Mouse (Mus musculus) hindbrain, embryonic 14.5 days (tissue): Measurements from ENCODE around the gene Arl15. TPM values are rescaled to one million over a fixed set of nuclear protein-coding genes. Genes with fewer than 3 reads are reported as not detected.

Source experiments
- ATAC-seq: fragments of 200-750 bp; cut with Nextera tagmentation; 2 replicates; pipeline ENCODE4 v1.8.0; 2017; ENCODE audit warnings: moderate number of reproducible peaks, mild to moderate bottlenecking, moderate TSS enrichment, moderate library complexity; ENCODE audit not compliant: low FRiP score
- DNase-seq: peaks from one replicate; pipeline ENCODE4 v3.0.0-alpha.2; 2015; ENCODE audit warnings: low spot score
- H3K27ac ChIP-seq: fragments of 300-500 bp; sonication (generic); 2 replicates; pipeline ENCODE4 v1.5.1; 2014; ENCODE audit warnings: mild to moderate bottlenecking, moderate library complexity
- H3K27me3 ChIP-seq: fragments of 300-500 bp; sonication (generic); 2 replicates; pipeline ENCODE4 v1.6.1; 2014; ENCODE audit warnings: mild to moderate bottlenecking, low read length, mixed read lengths; ENCODE audit not compliant: control insufficient read depth, insufficient read depth
- H3K36me3 ChIP-seq: fragments of 300-500 bp; sonication (generic); replicated peaks from 2 replicates; pipeline ENCODE4 v1.6.1; 2014; ENCODE audit not compliant: control insufficient read depth, insufficient read depth
- H3K4me1 ChIP-seq: fragments of 300-500 bp; sonication (generic); replicated peaks from 2 replicates; pipeline ENCODE4 v1.6.1; 2014; ENCODE audit warnings: antibody characterized with exemption, low read length, mixed read lengths; ENCODE audit not compliant: control insufficient read depth, insufficient read depth
- H3K4me2 ChIP-seq: fragments of 300-500 bp; sonication (generic); replicated peaks from 2 replicates; pipeline ENCODE4 v1.6.1; 2014; ENCODE audit warnings: mild to moderate bottlenecking, moderate library complexity
- H3K4me3 ChIP-seq: fragments of 300-500 bp; sonication (generic); replicated peaks from 2 replicates; pipeline ENCODE4 v1.5.1; 2014; ENCODE audit warnings: mild to moderate bottlenecking, low read length
- H3K9ac ChIP-seq: fragments of 300-500 bp; sonication (generic); 2 replicates; pipeline ENCODE4 v1.6.1; 2014
- H3K9me3 ChIP-seq: fragments of 300-500 bp; sonication (generic); 2 replicates; pipeline ENCODE4 v1.6.1; 2016; ENCODE audit warnings: low read length; ENCODE audit not compliant: control insufficient read depth
- WGBS: fragments of 180-500 bp; shearing (Covaris S2); extraction: QIAGEN DNeasy Blood & Tissue Kit; methylation state at CpG from one replicate; pipeline ENCODE4 v1.1.7; 2014; 5-methylcytosine and 5-hydroxymethylcytosine counted together
- polyA plus RNA-seq: library from polyadenylated mRNA; unstranded; fragments of >200 nt; fragmentation: Nextera tagmentation; extraction: Ambion mirVana; gene quantifications from 2 replicates; pipeline ENCODE4 v1.2.1, GENCODE M21; 2014

Arl15 gene
- polyA plus RNA-seq, 1 experiment from 2014 or later = 19.0 TPM

- Histone ChIP-seq H3K36me3 (no peaks in the 10 kb centered on the region), H3K9ac (no peak overlapping the region), H3K4me3 (no peak overlapping the region), H3K4me1 (no peaks in the 10 kb centered on the region), H3K27me3 (no peaks in the 10 kb centered on the region), H3K9me3 (no peaks in the 10 kb centered on the region), H3K4me2 (no peak overlapping the region), H3K27ac (no peak overlapping the region)
- no peak for DNase-seq
- WGBS = 70% methylated on average over 13 of the region's 13 CpGs
- no peak for ATAC-seq
These were observed 77.5 kb downstream of the Arl15 start for GRCm38 (mm10) chr13:113871853-113872252.

- Histone ChIP-seq H3K36me3 (no peaks in the 10 kb centered on the region), H3K27me3 (no peaks in the 10 kb centered on the region), H3K27ac (no peak overlapping the region), H3K9ac (no peak overlapping the region), H3K4me3 (no peak overlapping the region), H3K4me2 (no peak overlapping the region), H3K9me3 (no peaks in the 10 kb centered on the region), H3K4me1 (peaks cover 23% of the 10 kb centered on the region)
- no peak for ATAC-seq
- no peak for DNase-seq
- 80% methylated on average over 4 of the region's 4 CpGs for WGBS
These were observed 81.4 kb downstream of the Arl15 start for GRCm38 (mm10) chr13:113875724-113876123.

- DNase-seq = peak; percentile 90
- Histone ChIP-seq H3K4me2 (no peak overlapping the region), H3K4me3 (no peak overlapping the region), H3K4me1 (peaks cover 32% of the 10 kb centered on the region), H3K27me3 (no peaks in the 10 kb centered on the region), H3K36me3 (no peaks in the 10 kb centered on the region), H3K9ac (no peak overlapping the region), H3K27ac (no peak overlapping the region), H3K9me3 (no peaks in the 10 kb centered on the region)
- ATAC-seq = peak; percentile 68; the same call in 1 of the 2 replicates
- WGBS = 10% methylated on average over 5 of the region's 5 CpGs
These were observed 83.1 kb downstream of the Arl15 start for GRCm38 (mm10) chr13:113877420-113877819.

DNA sequence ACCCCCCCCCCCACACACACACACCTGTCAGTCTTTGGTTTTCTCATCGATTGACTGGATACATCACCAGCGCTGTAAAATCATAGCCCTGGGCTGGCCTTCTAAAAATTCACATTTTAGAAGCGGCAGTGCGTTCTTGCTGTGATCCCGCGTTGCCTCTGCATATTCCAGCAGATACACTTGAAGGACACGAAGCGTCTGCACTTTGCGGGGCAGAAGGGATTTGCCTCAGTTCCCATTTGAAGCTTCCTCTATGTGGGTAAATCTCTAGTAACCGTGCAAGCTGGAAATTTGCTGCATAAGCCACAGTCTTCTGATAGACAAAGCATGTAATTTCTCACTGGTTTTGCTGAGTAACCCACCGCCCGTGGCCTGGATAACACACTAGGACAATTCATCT is 84.3 kb downstream of the Arl15 start:
- 45% methylated on average over 12 of the region's 12 CpGs for WGBS
- no peak overlapping the region for H3K27ac ChIP-seq
- H3K36me3 ChIP-seq = no peaks in the 10 kb centered on the region
- H3K4me2 ChIP-seq = no peak overlapping the region
- peaks cover 32% of the 10 kb centered on the region for H3K4me1 ChIP-seq
- H3K9me3 ChIP-seq = no peaks in the 10 kb centered on the region
- no peaks in the 10 kb centered on the region for H3K27me3 ChIP-seq
- ATAC-seq (no peak), DNase-seq (no peak)
- H3K9ac ChIP-seq = no peak overlapping the region
- H3K4me3 ChIP-seq = no peak overlapping the region

DNA sequence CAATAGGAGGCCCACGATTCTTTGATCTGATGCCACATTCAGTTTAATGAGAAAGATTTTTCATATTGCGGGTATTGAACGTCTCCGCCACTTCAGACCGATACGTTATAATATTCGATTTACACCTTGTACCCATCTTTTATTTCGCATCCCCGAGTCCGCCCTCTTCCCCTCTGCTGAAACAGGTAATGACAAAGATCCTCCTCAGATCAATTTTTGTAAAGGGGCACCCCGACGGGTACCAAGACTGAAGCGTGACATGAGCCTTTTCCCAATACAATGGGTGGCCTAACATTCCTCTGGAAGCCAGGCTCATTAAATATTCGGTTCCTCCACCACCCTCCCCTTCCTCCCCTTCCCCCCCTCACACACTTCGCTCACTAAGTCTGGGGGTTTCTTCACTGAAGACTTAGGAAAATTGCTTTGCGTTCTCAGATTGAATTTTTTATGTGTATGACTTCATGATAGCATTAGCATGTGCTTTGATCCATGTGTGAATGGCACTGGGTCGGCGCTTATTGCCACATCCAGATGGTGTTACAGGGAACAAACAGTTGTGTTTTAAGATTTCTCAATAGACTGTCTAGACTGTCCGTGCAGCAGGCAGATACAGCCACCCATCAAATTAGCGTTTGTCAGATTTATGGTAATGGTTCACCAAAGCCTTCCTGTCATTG is 85.5 kb downstream of the Arl15 start:
- Histone ChIP-seq H3K4me1 (peaks cover 32% of the 10 kb centered on the region), H3K27me3 (no peaks in the 10 kb centered on the region), H3K4me3 (no peak overlapping the region), H3K27ac (no peak overlapping the region), H3K9ac (no peak overlapping the region; the same call in 1 of the 2 replicates), H3K36me3 (no peaks in the 10 kb centered on the region), H3K4me2 (peak overlapping the region; percentile 29), H3K9me3 (no peaks in the 10 kb centered on the region)
- 16% methylated on average over 20 of the region's 20 CpGs for WGBS
- DNase-seq = no peak
- ATAC-seq = peak; percentile 64

DNA sequence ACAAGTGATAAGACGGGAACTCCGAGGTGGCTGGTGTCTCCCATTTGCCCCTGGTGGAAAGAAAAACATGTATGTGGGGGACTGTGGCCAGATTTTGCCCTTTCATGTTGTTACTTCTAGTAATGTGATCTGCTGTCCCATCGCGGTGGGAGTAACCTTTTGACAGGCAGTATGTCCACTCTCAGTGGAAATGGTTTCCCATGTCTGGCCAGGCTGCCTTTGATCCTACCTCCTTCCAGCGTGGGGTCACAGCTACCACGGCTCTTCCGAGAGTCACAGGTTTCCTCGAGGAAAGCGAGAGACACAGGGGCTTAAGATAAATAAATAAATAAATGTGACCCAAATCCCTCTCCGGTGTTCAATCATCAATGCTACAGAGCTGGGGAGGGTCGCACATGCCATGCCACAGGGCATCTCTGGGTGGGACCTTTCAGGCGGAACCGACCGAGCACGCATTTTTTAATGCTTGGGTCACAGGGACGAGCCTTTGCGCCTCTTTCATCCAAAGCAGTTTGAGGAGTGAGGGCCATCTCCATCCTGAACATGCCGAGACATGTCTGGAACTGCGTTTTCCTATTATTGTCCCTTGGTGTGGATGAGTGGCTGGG is 86.4 kb downstream of the Arl15 start:
- Histone ChIP-seq H3K9me3 (no peaks in the 10 kb centered on the region), H3K4me2 (peak overlapping the region; percentile 29), H3K36me3 (no peaks in the 10 kb centered on the region), H3K27ac (no peak overlapping the region), H3K4me1 (peaks cover 32% of the 10 kb centered on the region), H3K9ac (no peak overlapping the region), H3K27me3 (no peaks in the 10 kb centered on the region), H3K4me3 (no peak overlapping the region)
- WGBS = 16% methylated on average over 19 of the region's 19 CpGs
- no peak for ATAC-seq
- DNase-seq = no peak

DNA sequence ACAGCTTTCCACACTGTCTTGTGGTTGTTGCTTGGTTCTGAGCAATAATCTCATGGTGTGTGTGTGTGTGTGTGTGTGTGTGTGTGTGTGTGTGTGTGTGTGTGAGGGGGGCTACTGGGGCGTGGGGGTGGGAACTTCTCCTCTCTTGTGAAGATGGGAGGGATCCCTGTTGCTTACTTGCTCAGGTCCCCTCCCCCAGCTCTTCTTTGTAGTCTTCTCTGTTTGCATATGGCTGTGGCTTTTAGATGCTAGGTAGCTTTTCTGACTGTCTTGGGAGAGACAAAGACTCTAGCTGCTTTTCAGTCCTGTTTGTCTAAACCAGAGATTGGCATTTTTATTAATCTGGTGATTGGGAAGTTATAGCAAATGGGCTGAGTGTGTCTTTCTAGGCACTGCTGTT is 88.7 kb downstream of the Arl15 start:
- no peaks in the 10 kb centered on the region for H3K9me3 ChIP-seq
- no peak overlapping the region for H3K9ac ChIP-seq
- ATAC-seq (no peak), DNase-seq (no peak)
- H3K27me3 ChIP-seq = no peaks in the 10 kb centered on the region
- H3K4me1 ChIP-seq = peaks cover 38% of the 10 kb centered on the region
- no peak overlapping the region for H3K27ac ChIP-seq
- H3K4me3 ChIP-seq = no peak overlapping the region
- H3K36me3 ChIP-seq = no peaks in the 10 kb centered on the region
- no peak overlapping the region for H3K4me2 ChIP-seq
- WGBS = no CpG with 5 or more reads among the region's 1 CpGs

GRCm38 (mm10) chr13:113887090-113887489 is 92.8 kb downstream of the Arl15 start:
- Histone ChIP-seq H3K27ac (no peak overlapping the region), H3K4me3 (no peak overlapping the region), H3K4me2 (0 out of 2 replicates have a peak overlapping the region, but pooled peaks have one; percentile 9), H3K27me3 (no peaks in the 10 kb centered on the region), H3K9me3 (no peaks in the 10 kb centered on the region), H3K9ac (no peak overlapping the region), H3K4me1 (peaks cover 20% of the 10 kb centered on the region), H3K36me3 (no peaks in the 10 kb centered on the region)
- 31% methylated on average over 6 of the region's 6 CpGs for WGBS
- ATAC-seq = no peak
- DNase-seq = no peak

DNA sequence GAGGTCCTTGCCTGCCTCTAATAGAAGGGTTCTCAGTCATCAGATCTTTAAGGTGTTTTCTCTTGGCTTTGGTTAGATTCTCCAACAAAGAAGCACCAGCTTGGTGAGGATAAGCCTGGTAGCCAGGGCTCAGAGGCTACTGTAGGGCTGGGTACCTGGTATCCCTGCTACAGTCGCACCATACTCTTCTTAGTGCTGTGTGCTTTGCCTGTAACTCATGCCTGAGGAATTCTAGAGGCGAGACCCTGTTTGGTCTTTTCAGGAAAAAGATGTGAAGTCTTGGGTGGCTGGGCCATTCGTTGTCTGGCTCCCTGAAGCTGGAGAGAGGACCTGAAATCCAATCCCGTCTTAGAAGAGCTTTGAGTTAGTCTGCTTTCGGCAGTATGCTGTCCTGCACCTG is 93.8 kb downstream of the Arl15 start:
- Histone ChIP-seq H3K27me3 (no peaks in the 10 kb centered on the region), H3K4me1 (peaks cover 20% of the 10 kb centered on the region), H3K27ac (no peak overlapping the region), H3K9ac (no peak overlapping the region), H3K36me3 (no peaks in the 10 kb centered on the region), H3K4me2 (peak overlapping the region; percentile 16; the same call in 1 of the 2 replicates), H3K4me3 (no peak overlapping the region), H3K9me3 (no peaks in the 10 kb centered on the region)
- no peak for DNase-seq
- whole genome bisulfite sequencing = 68% methylated on average over 5 of the region's 5 CpGs
- no peak for ATAC-seq
